Mouse (Mus musculus) bone marrow macrophage, adult 2 months (primary cell): ENCODE measurements around the gene Tbl3.

Experiments used
- CTCF ChIP-seq: IDR thresholded peaks from 2 replicates; pipeline ENCODE4 v1.5.1; 2012; ENCODE audit warnings: low read depth, mild to moderate bottlenecking, low read length, moderate library complexity
- POLR2A ChIP-seq: IDR thresholded peaks from 2 replicates; pipeline ENCODE4 v1.6.1; 2012; ENCODE audit warnings: mild to moderate bottlenecking, low read depth, low read length, borderline replicate concordance

DNA sequence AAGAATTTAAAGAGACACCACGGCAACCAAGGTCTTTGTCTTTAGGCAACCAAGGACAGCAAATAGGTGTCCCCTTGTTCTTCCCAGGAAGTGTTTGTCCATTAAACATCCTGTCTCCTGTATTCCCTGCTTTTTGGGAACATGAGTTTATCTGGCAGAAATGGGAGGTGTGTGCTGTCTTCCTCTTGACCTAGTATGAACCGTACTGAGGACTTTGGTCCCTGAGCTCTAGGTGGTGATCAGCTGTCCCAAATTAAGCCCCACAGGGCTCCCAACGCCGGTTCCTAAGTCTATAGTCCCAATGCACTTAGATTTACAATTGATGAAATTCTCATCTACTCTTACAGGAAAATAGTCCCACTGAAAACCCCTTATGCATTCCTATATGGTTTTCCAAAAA is 56.7 kb downstream of the Tbl3 start:
- TF ChIP-seq POLR2A = no peak
- TF ChIP-seq CTCF = no peak
